Mouse (Mus musculus): ENCODE results near the gene Igfn1.

- TF ChIP-seq CTCF (IDR thresholded peaks at IDR 0.05; ENCODE audit: extremely low read depth, insufficient read depth, insufficient read length, insufficient replicate concordance) (no peak), POLR2A (IDR thresholded peaks at IDR 0.05; ENCODE audit: low read depth, low read length) (no peak)
Observed at GRCm38 (mm10) chr1:135916486-135917058, 89.6 kb downstream of the Igfn1 start.
